Mouse (Mus musculus): ENCODE measurements around the gene Cdkn1c.

Cdkn1c gene

DNA sequence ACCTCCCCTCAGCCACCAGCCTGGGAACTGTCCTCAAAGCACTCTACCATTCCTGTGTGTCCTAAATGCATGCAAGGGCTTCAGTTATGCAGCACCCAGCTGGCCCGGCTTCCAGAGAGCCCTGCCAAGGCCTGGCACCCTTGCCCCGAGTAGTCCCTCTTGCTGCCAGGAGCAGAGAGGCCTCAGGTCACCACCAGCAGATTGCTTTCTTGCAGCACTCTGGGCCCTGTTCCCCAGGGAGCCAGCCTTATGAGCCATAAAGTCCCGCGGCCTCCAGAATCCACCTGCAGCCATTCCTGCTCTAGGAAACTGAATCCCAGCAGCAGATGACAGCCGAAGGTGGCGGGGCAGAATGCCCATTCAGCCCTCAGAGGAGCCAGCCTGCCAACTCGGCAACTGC is 27.5 kb downstream of the Cdkn1c start:
- DNase-seq = no peak

DNA sequence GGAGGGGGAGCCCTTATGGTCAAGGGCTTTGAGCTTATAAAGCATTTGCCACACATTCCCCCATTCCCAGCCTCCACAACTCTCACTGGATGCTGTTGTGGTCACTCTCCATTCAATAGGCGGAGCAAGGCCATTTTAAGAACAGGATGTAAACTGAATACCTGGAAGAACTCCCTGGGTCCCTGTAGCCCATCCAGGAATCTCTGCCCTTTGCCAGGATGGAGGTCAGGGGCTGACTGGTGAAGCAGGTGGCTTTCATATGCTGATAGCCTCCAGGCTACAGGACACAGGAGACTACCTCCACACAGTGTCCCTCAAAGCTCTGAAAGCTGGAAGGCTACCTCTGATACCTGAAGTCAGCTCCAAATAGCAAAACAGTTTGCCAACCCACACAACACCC is 28.2 kb downstream of the Cdkn1c start:
- no peak for DNase-seq

- DNase-seq = peak; percentile 48
These were observed 31.9 kb downstream of the Cdkn1c start for GRCm38 (mm10) chr7:143428814-143429499.

- DNase-seq = peak; percentile 97
These were observed 32.6 kb downstream of the Cdkn1c start for GRCm38 (mm10) chr7:143428142-143428813.

- DNase-seq = no peak
These were observed 41.2 kb downstream of the Cdkn1c start for GRCm38 (mm10) chr7:143419585-143420160.

- no peak for DNase-seq
These were observed 43.0 kb downstream of the Cdkn1c start for GRCm38 (mm10) chr7:143417875-143418274.

- DNase-seq = no peak
These were observed 44.4 kb downstream of the Cdkn1c start for GRCm38 (mm10) chr7:143416406-143416805.

DNA sequence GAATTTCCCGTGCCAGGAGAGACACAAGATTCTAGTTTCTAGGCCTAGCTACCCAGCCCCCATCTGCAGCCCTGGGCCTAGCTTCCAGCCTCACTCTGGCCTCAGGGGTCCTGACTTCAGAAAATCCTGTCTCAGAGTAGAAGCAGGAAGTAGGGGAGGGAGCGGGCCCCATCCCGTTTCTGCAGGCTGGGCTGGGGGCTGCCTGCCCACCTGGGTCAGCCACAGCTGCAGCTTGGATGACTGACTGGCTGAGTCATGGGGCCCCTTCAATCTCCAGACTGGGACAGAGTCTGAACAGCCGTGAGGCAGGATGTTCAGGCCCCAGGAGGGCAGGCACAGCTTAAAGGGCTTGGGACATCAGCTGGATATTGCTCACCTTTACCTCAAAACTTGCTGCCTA is 45.8 kb downstream of the Cdkn1c start:
- DNase-seq = no peak

DNA sequence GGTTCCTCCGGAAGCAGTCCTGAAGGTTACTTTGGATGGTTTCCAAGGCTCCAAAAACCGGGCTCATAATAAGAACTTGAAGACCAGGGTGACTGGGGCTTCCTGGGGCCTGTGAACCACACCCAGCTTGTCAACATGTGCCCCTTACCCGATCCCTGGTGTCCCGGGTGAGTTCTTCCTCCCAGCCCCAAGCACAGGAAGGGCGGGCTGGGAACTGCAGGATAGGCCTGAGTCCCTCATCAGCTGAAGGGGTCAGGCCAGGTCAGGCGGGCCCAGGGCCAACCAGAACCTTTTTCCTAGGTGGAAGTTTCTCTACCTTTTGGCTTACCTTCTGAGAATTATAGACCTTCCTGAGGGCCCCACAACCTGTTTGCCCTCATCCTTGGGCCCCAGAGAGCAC is 48.2 kb downstream of the Cdkn1c start:
- DNase-seq = no peak

DNA sequence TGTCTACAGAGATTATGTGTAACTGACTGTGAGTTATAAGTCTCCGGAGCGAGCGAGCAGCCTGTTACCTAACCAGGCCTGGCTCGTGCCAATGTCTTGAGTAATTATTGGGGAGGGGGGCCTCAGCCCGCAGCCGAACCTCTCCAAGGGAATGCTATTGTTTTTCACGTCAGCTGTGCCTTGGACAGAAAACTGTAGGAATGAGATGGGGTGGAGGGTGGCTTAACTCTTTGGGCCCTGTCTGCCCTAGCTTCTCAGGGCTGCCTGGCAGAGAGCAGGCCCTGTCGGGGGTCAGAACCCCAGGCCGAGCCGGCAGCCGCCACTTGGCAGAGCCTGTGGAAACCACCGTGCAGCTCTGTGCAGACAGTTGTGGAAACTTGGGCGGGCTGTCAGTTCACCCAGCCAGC is 52.2 kb downstream of the Cdkn1c start:
- peak; percentile 58 for DNase-seq

Data from retina, postnatal 1 day (tissue).